Mouse (Mus musculus) adipose tissue, adult 10 weeks (tissue): ENCODE results near the gene Syt8. TPM values are rescaled to one million over a fixed set of nuclear protein-coding genes. Genes with fewer than 3 reads are reported as not detected.

Experiments
- polyA plus RNA-seq: library from polyadenylated mRNA; stranded (reverse); fragments of 350-450 nt; fragmentation: Illumina TruSeq; extraction: RNeasy Lipid Tissue Mini Kit (QIAGEN cat#74804); gene quantifications from one replicate; pipeline ENCODE4 v1.2.3, GENCODE M21; 2014; ENCODE audit warnings: low read depth, low replicate concordance

The Syt8 gene
- not detected for polyA plus RNA-seq

GRCm38 (mm10) chr7:142434137-142434865, at the start of gene Syt8:
Syt8 (plus strand) TSS chr7:142434850.

GRCm38 (mm10) chr7:142387419-142388148, 47.1 kb upstream of the Syt8 start, which contains the start of gene Ctsd:
Ctsd (minus strand) TSS chr7:142388038.

GRCm38 (mm10) chr7:142441585-142441984, 6.9 kb downstream of the Syt8 start, which contains the start of gene Tnni2:
Tnni2 (plus strand) TSS chr7:142441808.

GRCm38 (mm10) chr7:142460636-142461077, 26.0 kb downstream of the Syt8 start, which contains the start of gene Lsp1:
Lsp1 (plus strand) TSS chr7:142460809.

Other genes with a start within 250 kb of the Syt8 start
- not detected for gene Gm10153, start 244.5 kb upstream of the Syt8 start, polyA plus RNA-seq
- gene Krtap5-3, start 233.5 kb upstream of the Syt8 start, polyA plus RNA-seq, result not detected
- gene Gm7579, start 223.0 kb upstream of the Syt8 start, polyA plus RNA-seq, result not detected
- not detected for gene Krtap5-5, start 204.9 kb upstream of the Syt8 start, polyA plus RNA-seq
- gene Gm40460, start 193.8 kb upstream of the Syt8 start, polyA plus RNA-seq, result not detected
- gene Gm2431, start 176.5 kb upstream of the Syt8 start, polyA plus RNA-seq, result not detected
- not detected for gene Gm4559, start 160.5 kb upstream of the Syt8 start, polyA plus RNA-seq
- gene Krtap5-1, start 137.7 kb upstream of the Syt8 start, polyA plus RNA-seq, result not detected
- gene Krtap5-4, start 131.3 kb upstream of the Syt8 start, polyA plus RNA-seq, result not detected
- gene Ifitm10, start 61.1 kb upstream of the Syt8 start, polyA plus RNA-seq, result 2.1 TPM
- not detected for gene Gm49369, start 52.2 kb upstream of the Syt8 start, polyA plus RNA-seq
- 780 TPM for gene Ctsd, start 46.8 kb upstream of the Syt8 start, polyA plus RNA-seq
- gene Tnni2, start 7.0 kb downstream of the Syt8 start, polyA plus RNA-seq, result 2.1 TPM
- 77.9 TPM for gene Lsp1, start 26.0 kb downstream of the Syt8 start, polyA plus RNA-seq
- 1.1 TPM for gene Tnnt3, start 64.0 kb downstream of the Syt8 start, polyA plus RNA-seq
- 37.7 TPM for gene Mrpl23, start 97.8 kb downstream of the Syt8 start, polyA plus RNA-seq
- gene Igf2, start 232.0 kb downstream of the Syt8 start, polyA plus RNA-seq, result 9.7 TPM
- not detected for gene Gm49394, start 235.1 kb downstream of the Syt8 start, polyA plus RNA-seq